Mouse (Mus musculus): ENCODE results near the gene Zfp609.

GRCm38 (mm10) chr9:65700504-65700903, 126.9 kb downstream of the Zfp609 start:
- no peak for TF ChIP-seq CTCF (IDR thresholded peaks at IDR 0.05; ENCODE audit: control insufficient read depth, insufficient read depth, insufficient replicate concordance, low read depth, low read length)
- no peak for TF ChIP-seq POLR2A (IDR thresholded peaks at IDR 0.05; ENCODE audit: control insufficient read depth, low read depth, low read length)

Data from testis, adult 2 months (tissue).